Mouse (Mus musculus): ENCODE data around the gene Lce3f. TPM values are rescaled to one million over a fixed set of nuclear protein-coding genes. Genes with fewer than 3 reads are reported as not detected.

The Lce3f gene
- polyA plus RNA-seq, 1 experiment from 2014 or later = 11.5 TPM

DNA sequence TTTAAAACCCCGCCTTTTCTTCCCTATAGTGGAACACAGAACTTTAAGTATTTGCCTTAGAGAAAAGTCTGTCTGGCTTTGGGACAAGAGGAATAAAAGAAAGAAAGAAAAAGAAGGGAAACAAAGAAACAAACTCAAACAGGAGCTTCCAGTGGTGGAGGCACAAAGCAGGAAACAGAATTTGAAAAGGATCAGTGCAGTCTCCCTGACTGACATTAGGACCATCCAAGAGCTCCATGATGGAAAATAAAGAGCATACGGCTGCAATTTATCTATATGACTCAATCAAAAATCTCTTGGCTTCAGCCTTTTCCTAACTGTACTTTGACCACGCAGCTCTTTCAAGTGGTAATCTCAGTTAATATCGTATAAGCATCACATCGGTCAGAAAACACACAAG is 22.8 kb downstream of the Lce3f start:
- Histone ChIP-seq H3K4me1 (ENCODE audit: control insufficient read depth, insufficient read depth, low read length) (0 out of 2 replicates have a peak, but pooled peaks cover 3% of the 10 kb centered on the region), H3K9me3 (ENCODE audit: control insufficient read depth, low read length) (no peaks in the 10 kb centered on the region), H3K36me3 (ENCODE audit: control insufficient read depth, insufficient read depth, low read length) (no peaks in the 10 kb centered on the region), H3K27me3 (replicated peaks; ENCODE audit: control insufficient read depth, insufficient read depth, low read length) (no peaks in the 10 kb centered on the region; the same call in 1 of the 2 replicates), H3K27ac (replicated peaks; ENCODE audit: low read depth, low read length) (0 out of 2 replicates have a peak overlapping the region, but pooled peaks have one; percentile 53), H3K9ac (ENCODE audit: low read depth, low read length) (peak overlapping the region; percentile 64), H3K4me2 (ENCODE audit: low read depth, low read length) (peak overlapping the region; percentile 87), H3K4me3 (ENCODE audit: low read depth, low read length) (peak overlapping the region; percentile 46)
- 24% methylated on average over 5 of the region's 5 CpGs for WGBS
- ATAC-seq (ENCODE audit: low read depth) (no peak), DNase-seq (ENCODE audit: low spot score) (no peak)

DNA sequence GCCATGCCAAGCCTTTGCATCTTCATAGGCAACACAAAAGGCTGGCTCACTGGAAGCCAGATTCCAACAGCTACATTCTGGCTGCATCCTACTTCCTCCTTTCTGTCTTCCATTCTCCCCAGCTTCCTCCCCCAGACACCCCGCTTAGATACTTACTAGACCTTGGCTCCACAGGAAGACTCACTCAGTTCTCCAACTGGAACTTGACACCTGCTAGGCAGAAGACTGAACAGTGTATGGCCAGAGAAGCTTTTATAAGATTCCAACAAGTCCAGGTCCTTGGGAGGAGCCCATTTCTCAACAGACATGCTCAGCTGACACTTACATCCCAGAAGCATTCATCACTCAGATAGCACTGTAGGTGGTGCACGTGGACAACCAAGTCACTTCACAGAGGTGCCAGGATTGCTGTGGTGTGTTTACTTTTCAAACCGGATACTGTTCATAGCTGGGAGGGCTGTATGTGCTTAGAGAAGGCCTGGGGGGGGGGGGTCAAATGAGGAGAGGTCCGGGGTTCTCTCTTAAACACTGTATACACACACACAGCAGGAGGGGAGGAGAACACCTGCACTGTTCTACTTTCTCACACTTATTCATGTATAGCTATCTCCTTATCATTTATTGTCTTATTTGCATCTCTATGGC is 23.6 kb downstream of the Lce3f start, which contains the start of gene Crct1:
Crct1 (minus strand) TSS at position 228 of the 645 bp plus-strand sequence.
- Histone ChIP-seq H3K4me3 (ENCODE audit: low read depth, low read length) (peak within 1 kb of the TSS; percentile 46), H3K9me3 (ENCODE audit: control insufficient read depth, low read length) (no peaks in the 10 kb centered on the region), H3K36me3 (ENCODE audit: control insufficient read depth, insufficient read depth, low read length) (no peaks in the 10 kb centered on the region), H3K27me3 (replicated peaks; ENCODE audit: control insufficient read depth, insufficient read depth, low read length) (no peaks in the 10 kb centered on the region; the same call in 1 of the 2 replicates), H3K4me1 (ENCODE audit: control insufficient read depth, insufficient read depth, low read length) (0 out of 2 replicates have a peak, but pooled peaks cover 3% of the 10 kb centered on the region), H3K27ac (replicated peaks; ENCODE audit: low read depth, low read length) (peak within 1 kb of the TSS; percentile 53; the same call in 1 of the 2 replicates), H3K4me2 (ENCODE audit: low read depth, low read length) (peak within 1 kb of the TSS; percentile 87), H3K9ac (ENCODE audit: low read depth, low read length) (peak within 1 kb of the TSS; percentile 64)
- DNase-seq (ENCODE audit: low spot score) (no peak), ATAC-seq (ENCODE audit: low read depth) (no peak)
- WGBS = 60% methylated on average over 4 of the region's 4 CpGs

DNA sequence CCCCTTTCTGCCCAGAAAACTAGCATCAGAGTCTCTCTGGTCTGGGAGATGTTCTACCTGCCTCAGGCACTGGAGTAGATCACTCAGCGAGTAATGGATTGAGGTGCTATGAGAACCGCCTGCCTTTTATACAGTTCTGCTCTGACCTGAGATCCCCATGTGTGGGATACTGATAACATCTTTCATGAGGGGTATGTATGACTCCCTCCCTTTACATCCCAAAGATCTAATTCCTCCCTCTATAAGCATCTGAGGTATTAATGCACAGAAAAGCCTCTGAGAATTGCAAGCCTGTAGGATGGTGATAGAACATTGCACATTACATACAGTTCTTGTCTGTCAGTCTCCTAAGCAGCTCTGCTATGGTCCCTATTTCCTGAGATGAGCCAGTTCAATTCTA is 26.9 kb downstream of the Lce3f start, which contains the start of gene Lce1m:
Lce1m (minus strand) TSS at position 101 of the 400 bp plus-strand sequence.
- 81% methylated on average over 2 of the region's 2 CpGs for WGBS
- no peaks in the 10 kb centered on the region for H3K27me3 ChIP-seq (replicated peaks; ENCODE audit: control insufficient read depth, insufficient read depth, low read length)
- ATAC-seq (ENCODE audit: low read depth) = no peak

DNA sequence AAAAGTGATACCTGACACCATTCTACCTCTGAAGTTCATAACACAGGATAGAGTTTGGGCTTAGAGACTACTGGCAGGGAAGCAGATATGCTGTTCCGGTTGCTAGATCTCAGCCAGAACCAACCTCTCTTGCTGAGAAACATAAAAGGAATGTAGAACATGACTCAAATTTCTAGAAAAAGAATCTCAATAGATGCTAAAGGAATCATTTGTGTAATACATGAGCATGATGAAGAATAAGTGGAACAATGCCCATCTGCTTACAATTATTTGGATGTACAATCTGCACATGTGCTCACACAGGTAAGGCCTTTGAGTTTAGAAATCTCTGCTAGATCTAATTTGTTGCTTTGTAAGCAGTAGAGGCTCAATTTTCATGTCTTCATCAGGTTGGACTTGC is 29.1 kb downstream of the Lce3f start:
- Histone ChIP-seq H3K4me2 (ENCODE audit: low read depth, low read length) (no peak overlapping the region), H3K27ac (replicated peaks; ENCODE audit: low read depth, low read length) (no peak overlapping the region)
- 74% methylated on average over 1 of the region's 1 CpGs for WGBS

More for the DNA sequence above, 26.9 kb downstream of the Lce3f start, which contains the start of gene Lce1m:
- Histone ChIP-seq H3K4me2 (ENCODE audit: low read depth, low read length) (no peak within 1 kb of the TSS), H3K4me3 (ENCODE audit: low read depth, low read length) (no peak within 1 kb of the TSS), H3K9ac (ENCODE audit: low read depth, low read length) (no peak within 1 kb of the TSS), H3K9me3 (ENCODE audit: control insufficient read depth, low read length) (no peaks in the 10 kb centered on the region), H3K36me3 (ENCODE audit: control insufficient read depth, insufficient read depth, low read length) (no peaks in the 10 kb centered on the region), H3K27ac (replicated peaks; ENCODE audit: low read depth, low read length) (no peak within 1 kb of the TSS), H3K4me1 (ENCODE audit: control insufficient read depth, insufficient read depth, low read length) (0 out of 2 replicates have a peak, but pooled peaks cover 3% of the 10 kb centered on the region)
- DNase-seq (ENCODE audit: low spot score) = no peak

DNA sequence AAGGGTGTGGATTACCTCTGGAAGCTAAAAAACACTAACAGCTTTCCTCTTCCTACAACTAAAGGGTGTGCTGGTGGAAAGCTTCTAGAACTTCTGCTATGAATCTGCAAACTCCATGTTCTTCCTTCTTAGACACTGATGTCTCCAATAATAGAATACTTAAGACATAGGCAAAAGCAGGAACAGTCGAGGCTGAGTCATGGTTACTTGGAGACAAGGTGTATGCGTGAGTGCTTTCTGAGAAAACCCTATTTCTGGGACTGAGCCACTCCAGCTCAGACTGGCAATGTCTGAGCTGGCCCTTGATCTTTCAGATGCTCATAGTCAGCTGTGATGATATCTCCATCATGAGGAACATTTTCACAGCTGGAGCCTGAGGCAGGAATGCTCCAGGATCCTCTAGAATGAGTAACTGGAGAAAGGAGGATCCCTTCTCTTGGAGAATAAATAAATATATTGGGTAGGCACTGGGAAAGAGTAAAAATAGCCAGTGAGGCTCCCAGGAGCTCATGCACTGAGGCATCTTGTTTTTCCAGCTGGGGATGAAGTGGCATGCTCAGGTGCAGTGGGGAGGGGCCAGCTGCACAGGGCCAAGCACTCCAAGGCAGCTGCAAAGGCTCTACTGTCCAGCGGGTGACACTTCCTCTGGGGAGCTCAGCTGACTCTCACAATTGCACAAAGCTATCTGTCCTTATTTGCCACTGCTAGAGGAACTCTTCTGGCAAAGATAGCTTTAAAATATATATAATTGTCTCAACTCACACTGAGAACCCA is 31.6 kb downstream of the Lce3f start:
- no peaks in the 10 kb centered on the region for H3K27me3 ChIP-seq (replicated peaks; ENCODE audit: control insufficient read depth, insufficient read depth, low read length)
- H3K4me3 ChIP-seq (ENCODE audit: low read depth, low read length) = no peak overlapping the region
- no peak overlapping the region for H3K9ac ChIP-seq (ENCODE audit: low read depth, low read length)
- H3K27ac ChIP-seq (replicated peaks; ENCODE audit: low read depth, low read length) = no peak overlapping the region
- DNase-seq (ENCODE audit: low spot score) (no peak), ATAC-seq (ENCODE audit: low read depth) (no peak)
- 78% methylated on average over 3 of the region's 3 CpGs for WGBS
- no peaks in the 10 kb centered on the region for H3K36me3 ChIP-seq (ENCODE audit: control insufficient read depth, insufficient read depth, low read length)
- H3K9me3 ChIP-seq (ENCODE audit: control insufficient read depth, low read length) = no peaks in the 10 kb centered on the region
- no peak overlapping the region for H3K4me2 ChIP-seq (ENCODE audit: low read depth, low read length)
- no peaks in the 10 kb centered on the region for H3K4me1 ChIP-seq (ENCODE audit: control insufficient read depth, insufficient read depth, low read length)

More for the DNA sequence above, 29.1 kb downstream of the Lce3f start:
- ATAC-seq (ENCODE audit: low read depth) (no peak), DNase-seq (ENCODE audit: low spot score) (no peak)
- Histone ChIP-seq H3K4me1 (ENCODE audit: control insufficient read depth, insufficient read depth, low read length) (no peaks in the 10 kb centered on the region), H3K4me3 (ENCODE audit: low read depth, low read length) (no peak overlapping the region), H3K9ac (ENCODE audit: low read depth, low read length) (no peak overlapping the region), H3K9me3 (ENCODE audit: control insufficient read depth, low read length) (no peaks in the 10 kb centered on the region), H3K36me3 (ENCODE audit: control insufficient read depth, insufficient read depth, low read length) (no peaks in the 10 kb centered on the region), H3K27me3 (replicated peaks; ENCODE audit: control insufficient read depth, insufficient read depth, low read length) (no peaks in the 10 kb centered on the region)

DNA sequence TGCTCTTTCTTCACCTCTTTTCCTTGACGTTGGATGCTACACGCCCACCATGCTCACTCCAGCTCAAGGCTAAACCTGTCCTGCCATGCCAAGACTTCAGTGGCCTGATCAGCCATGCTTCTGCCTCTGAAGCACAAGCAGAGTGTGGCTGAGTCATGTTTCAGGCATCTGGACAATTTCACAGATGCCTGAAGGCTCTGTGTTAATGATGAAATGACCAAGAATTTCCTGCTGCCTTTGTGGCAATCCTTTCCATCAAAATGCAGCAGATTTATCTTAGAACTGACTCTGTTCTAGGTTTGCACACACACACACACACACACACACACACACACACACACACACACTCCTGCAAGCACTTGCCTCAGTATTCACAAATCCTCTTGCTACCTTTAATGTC is 33.5 kb downstream of the Lce3f start:
- Histone ChIP-seq H3K4me3 (ENCODE audit: low read depth, low read length) (no peak overlapping the region), H3K9me3 (ENCODE audit: control insufficient read depth, low read length) (no peaks in the 10 kb centered on the region), H3K27ac (replicated peaks; ENCODE audit: low read depth, low read length) (no peak overlapping the region), H3K27me3 (replicated peaks; ENCODE audit: control insufficient read depth, insufficient read depth, low read length) (no peaks in the 10 kb centered on the region), H3K4me1 (ENCODE audit: control insufficient read depth, insufficient read depth, low read length) (no peaks in the 10 kb centered on the region), H3K4me2 (ENCODE audit: low read depth, low read length) (no peak overlapping the region), H3K9ac (ENCODE audit: low read depth, low read length) (no peak overlapping the region), H3K36me3 (ENCODE audit: control insufficient read depth, insufficient read depth, low read length) (no peaks in the 10 kb centered on the region)
- 64% methylated on average over 2 of the region's 2 CpGs for WGBS
- peak; percentile 29 for DNase-seq (ENCODE audit: low spot score)
- ATAC-seq (ENCODE audit: low read depth) = no peak

DNA sequence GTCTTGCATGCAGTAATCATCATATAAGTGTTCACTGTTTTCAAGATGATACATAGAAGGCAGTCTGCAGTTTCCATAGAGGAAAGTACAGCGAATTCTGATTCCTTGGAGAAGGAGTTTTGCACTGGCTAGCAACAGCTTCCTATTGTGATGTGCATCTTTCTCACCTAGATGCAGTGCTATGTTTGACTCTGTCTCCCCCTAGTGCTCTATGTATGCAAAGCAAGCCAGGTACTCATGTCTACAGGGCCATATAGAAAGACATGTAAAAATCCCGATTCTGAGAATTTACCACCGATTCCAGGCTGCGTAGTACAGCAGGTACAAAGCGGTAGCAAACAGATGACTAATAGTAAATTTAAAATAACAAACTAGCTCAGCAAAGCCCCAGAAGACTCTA is 39.4 kb downstream of the Lce3f start:
- H3K4me1 ChIP-seq (ENCODE audit: control insufficient read depth, insufficient read depth, low read length) = no peaks in the 10 kb centered on the region
- no peaks in the 10 kb centered on the region for H3K36me3 ChIP-seq (ENCODE audit: control insufficient read depth, insufficient read depth, low read length)
- no peak overlapping the region for H3K27ac ChIP-seq (replicated peaks; ENCODE audit: low read depth, low read length)
- no peak overlapping the region for H3K4me3 ChIP-seq (ENCODE audit: low read depth, low read length)
- WGBS = 45% methylated on average over 5 of the region's 5 CpGs
- ATAC-seq (ENCODE audit: low read depth) (peak; percentile 76; the same call in 1 of the 2 replicates), DNase-seq (ENCODE audit: low spot score) (peak; percentile 69)
- H3K9ac ChIP-seq (ENCODE audit: low read depth, low read length) = no peak overlapping the region
- H3K9me3 ChIP-seq (ENCODE audit: control insufficient read depth, low read length) = no peaks in the 10 kb centered on the region
- H3K4me2 ChIP-seq (ENCODE audit: low read depth, low read length) = no peak overlapping the region
- no peaks in the 10 kb centered on the region for H3K27me3 ChIP-seq (replicated peaks; ENCODE audit: control insufficient read depth, insufficient read depth, low read length)
